Mouse (Mus musculus): ENCODE measurements around the gene Rft1. TPM values are rescaled to one million over a fixed set of nuclear protein-coding genes. Genes with fewer than 3 reads are reported as not detected.

Rft1 gene
- polyA plus RNA-seq, 1 experiment, result 18.7 TPM

DNA sequence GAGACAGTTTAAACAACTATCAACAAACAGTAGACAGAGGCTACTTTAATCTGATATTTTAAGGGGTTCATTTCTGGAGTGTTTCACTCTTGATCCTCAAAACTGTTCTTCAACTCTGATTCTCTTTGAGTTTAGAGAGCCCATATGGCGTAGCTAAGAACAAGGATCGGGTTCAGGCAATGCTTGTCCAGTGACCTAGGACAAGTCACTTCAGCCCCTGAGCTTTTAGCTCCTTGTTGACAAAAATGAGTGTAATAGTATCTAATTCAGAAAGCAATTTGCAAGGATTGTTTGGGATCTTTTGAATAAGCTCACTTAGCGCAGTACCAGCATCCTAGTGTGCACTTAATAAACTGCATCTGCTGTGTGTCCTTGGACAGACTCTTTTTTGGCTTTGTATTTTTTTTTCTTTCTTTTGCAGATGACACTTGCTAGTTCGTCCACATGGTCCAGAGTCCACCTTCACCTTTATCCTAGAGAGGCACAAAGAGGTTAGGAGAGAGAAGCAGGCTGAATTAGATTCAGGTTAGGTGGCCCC, 600 bp downstream of the Rft1 start:
- H3K4me1 ChIP-seq (ENCODE audit: control insufficient read depth, insufficient read depth, low read length), result peaks cover 5% of the 10 kb centered on the region; the same call in 1 of the 2 replicates
- TF ChIP-seq CTCF (IDR thresholded peaks at IDR 0.05; ENCODE audit: insufficient read depth, low read length), result no peak
- DNase-seq, result no peak
- H3K4me3 ChIP-seq (replicated peaks; ENCODE audit: extremely low read depth, low read depth, low read length), result peak overlapping the region; percentile 77
- 42% methylated on average over 4 of the region's 4 CpGs for WGBS

DNA sequence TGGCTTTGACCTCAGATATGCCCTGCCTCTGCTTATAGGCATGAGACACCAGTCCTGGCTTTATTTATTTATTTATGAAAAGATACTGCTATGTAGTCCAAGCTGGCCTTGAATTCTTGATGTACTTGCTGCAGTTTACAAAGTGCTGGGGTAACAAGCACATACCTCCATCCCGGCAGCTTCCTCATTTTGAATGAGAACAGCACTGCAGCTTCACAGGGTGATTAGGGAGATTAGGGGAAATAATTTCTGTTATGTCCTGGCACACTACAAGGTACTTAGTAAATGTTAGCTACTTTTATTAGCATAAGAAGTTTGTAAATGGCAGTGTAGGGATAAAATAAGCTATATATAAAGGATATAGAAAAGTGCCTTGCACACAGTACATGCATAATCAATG, 1.4 kb downstream of the Rft1 start:
- Histone ChIP-seq H3K4me1 (ENCODE audit: control insufficient read depth, insufficient read depth, low read length) (peaks cover 4% of the 10 kb centered on the region; the same call in 1 of the 2 replicates), H3K4me3 (replicated peaks; ENCODE audit: extremely low read depth, low read depth, low read length) (no peak overlapping the region)
- TF ChIP-seq POLR2A (IDR thresholded peaks at IDR 0.05; ENCODE audit: borderline replicate concordance, extremely low read depth, low read depth, low read length), result no peak
- no peak for TF ChIP-seq CTCF (IDR thresholded peaks at IDR 0.05; ENCODE audit: insufficient read depth, low read length)
- WGBS, result 78% methylated on average over 1 of the region's 1 CpGs
- DNase-seq, result no peak

DNA sequence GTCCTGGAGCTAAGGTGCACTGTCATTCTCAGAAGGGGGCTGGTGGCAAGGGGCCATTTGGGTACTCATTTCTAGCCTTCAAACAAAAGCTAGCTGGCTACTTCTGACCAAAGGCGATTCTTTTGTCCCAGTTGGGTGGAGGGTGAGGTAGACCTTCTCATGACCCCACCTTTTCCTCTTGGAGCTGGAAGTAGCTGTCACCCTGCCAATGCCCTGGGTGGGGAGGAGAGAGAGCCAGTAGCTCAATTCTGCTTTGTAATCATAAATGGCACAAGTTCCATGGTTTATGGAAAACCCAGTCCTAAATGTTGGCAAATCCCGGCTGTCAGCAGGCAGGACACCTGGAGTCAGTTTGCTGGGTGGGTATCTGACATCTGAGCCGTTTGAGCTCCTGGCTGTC, 11.9 kb downstream of the Rft1 start:
- peaks cover 2% of the 10 kb centered on the region; the same call in 1 of the 2 replicates for H3K4me1 ChIP-seq (ENCODE audit: control insufficient read depth, insufficient read depth, low read length)
- 37% methylated on average over 3 of the region's 3 CpGs for WGBS
- peak; percentile 44 for DNase-seq
- no peak overlapping the region for H3K4me3 ChIP-seq (replicated peaks; ENCODE audit: extremely low read depth, low read depth, low read length)
- no peak for TF ChIP-seq CTCF (IDR thresholded peaks at IDR 0.05; ENCODE audit: insufficient read depth, low read length)
- no peak for TF ChIP-seq POLR2A (IDR thresholded peaks at IDR 0.05; ENCODE audit: borderline replicate concordance, extremely low read depth, low read depth, low read length)

DNA sequence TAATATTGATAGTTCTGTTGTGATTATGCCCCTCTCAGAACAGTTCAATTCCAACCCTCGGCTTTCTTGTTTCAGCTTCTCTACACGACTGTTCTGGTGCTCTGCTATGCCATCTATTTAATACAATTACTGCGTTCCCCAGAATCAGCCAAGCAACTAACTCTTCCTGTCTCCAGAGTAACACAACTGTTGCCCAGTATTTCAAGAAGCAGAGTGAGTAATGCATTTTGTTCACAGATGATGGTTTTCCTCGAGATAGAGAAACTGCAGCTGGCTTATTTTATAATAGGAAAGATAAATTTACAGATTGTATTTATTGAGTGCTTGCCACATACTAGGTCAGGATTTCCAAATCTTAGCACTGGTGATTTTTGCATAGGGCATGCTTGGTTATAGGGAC, 12.4 kb downstream of the Rft1 start:
- no peak for DNase-seq
- WGBS, result 75% methylated on average over 4 of the region's 4 CpGs
- Histone ChIP-seq H3K4me1 (ENCODE audit: control insufficient read depth, insufficient read depth, low read length) (peaks cover 2% of the 10 kb centered on the region; the same call in 1 of the 2 replicates), H3K4me3 (replicated peaks; ENCODE audit: extremely low read depth, low read depth, low read length) (no peak overlapping the region)
- no peak for TF ChIP-seq CTCF (IDR thresholded peaks at IDR 0.05; ENCODE audit: insufficient read depth, low read length)

DNA sequence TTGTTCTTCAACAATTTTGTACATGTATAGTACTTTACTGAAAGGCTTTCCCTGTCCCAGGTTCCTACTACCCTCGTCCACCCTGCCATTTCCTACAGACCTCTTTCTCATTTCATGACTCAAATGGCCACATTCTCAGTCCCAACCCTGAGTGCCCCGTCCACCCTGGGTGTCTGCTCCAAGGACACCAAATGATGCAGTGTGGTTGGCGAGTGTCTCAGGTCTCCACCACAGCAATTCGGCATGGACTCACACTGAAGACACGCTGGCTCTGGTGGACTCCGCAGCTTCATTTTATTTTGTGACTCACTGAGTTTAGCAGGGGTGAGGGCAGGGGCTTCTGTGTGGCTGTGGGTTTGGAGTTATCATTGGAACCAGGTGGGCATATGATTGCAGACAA, 16.0 kb downstream of the Rft1 start:
- no peak for DNase-seq
- TF ChIP-seq CTCF (IDR thresholded peaks at IDR 0.05; ENCODE audit: insufficient read depth, low read length) (no peak), POLR2A (IDR thresholded peaks at IDR 0.05; ENCODE audit: borderline replicate concordance, extremely low read depth, low read depth, low read length) (no peak)
- Histone ChIP-seq H3K4me3 (replicated peaks; ENCODE audit: extremely low read depth, low read depth, low read length) (no peak overlapping the region), H3K4me1 (ENCODE audit: control insufficient read depth, insufficient read depth, low read length) (peaks cover 2% of the 10 kb centered on the region; the same call in 1 of the 2 replicates)
- 94% methylated on average over 6 of the region's 6 CpGs for WGBS

DNA sequence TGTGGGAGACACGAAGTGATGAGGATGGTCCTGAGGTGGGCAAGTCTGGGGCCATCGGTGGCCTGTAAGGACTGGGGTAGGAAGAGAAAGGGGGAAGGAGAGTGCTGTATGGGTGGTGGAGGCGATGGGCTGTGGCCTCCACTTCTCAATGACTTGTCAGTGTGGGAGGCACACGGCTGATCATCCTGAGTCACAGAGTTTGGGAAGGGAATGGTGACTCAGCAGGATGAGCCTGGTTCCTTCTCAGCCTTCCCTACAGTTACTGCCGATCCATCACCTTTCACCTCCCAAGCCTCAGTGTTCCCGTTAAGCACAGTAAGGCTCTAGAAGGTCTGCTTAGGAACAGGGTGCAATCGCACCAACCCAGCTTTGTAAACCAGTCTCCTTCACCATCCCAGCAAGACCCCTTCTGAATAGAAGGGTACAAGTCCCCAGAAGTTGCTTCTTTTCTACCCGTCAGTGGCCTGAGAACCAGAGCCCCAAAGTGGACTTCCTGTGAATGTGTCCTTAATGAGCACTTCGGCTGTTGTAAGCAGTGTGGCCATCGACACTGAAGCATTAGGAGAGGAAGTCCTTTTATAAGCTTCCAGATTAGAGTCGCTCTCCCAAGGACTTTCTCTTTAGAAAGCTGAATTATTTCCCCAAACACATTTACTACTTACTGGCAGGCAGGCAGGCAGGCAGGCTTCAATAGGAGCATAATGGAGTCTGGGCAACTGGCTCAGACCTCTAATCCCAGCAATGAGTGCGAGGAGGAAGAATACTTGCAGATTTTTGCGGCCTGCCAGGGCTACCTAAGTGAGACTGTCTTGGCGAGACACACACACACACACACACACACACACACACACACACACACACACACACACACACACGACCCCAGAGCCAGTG, 17.2 kb downstream of the Rft1 start:
- no peaks in the 10 kb centered on the region; the same call in 1 of the 2 replicates for H3K4me1 ChIP-seq (ENCODE audit: control insufficient read depth, insufficient read depth, low read length)
- 62% methylated on average over 15 of the region's 15 CpGs for WGBS
- no peak for TF ChIP-seq CTCF (IDR thresholded peaks at IDR 0.05; ENCODE audit: insufficient read depth, low read length)
- no peak for TF ChIP-seq POLR2A (IDR thresholded peaks at IDR 0.05; ENCODE audit: borderline replicate concordance, extremely low read depth, low read depth, low read length)
- H3K4me3 ChIP-seq (replicated peaks; ENCODE audit: extremely low read depth, low read depth, low read length), result no peak overlapping the region
- DNase-seq, result no peak

DNA sequence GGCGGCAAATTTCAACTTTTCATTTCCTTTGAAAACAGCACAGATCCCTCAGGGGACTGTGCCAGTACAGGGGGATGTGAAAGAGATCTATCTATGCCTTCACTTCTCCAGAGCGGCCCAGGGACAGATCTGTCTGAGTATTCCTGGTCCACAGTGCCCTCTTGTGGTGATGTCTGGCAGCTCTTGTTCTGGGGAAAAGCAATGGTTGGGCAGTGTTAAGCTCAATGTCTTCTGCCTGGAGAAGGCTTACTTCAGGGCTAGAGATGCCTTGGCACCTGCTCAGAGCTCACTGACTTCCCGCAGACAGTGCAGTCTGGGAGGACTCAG, 17.8 kb downstream of the Rft1 start:
- peak; percentile 83 for DNase-seq
- Histone ChIP-seq H3K4me1 (ENCODE audit: control insufficient read depth, insufficient read depth, low read length) (no peaks in the 10 kb centered on the region), H3K4me3 (replicated peaks; ENCODE audit: extremely low read depth, low read depth, low read length) (no peak overlapping the region)
- no peak for TF ChIP-seq POLR2A (IDR thresholded peaks at IDR 0.05; ENCODE audit: borderline replicate concordance, extremely low read depth, low read depth, low read length)
- peak; percentile 90 for TF ChIP-seq CTCF (IDR thresholded peaks at IDR 0.05; ENCODE audit: insufficient read depth, low read length)
- WGBS, result 3% methylated on average over 3 of the region's 3 CpGs

DNA sequence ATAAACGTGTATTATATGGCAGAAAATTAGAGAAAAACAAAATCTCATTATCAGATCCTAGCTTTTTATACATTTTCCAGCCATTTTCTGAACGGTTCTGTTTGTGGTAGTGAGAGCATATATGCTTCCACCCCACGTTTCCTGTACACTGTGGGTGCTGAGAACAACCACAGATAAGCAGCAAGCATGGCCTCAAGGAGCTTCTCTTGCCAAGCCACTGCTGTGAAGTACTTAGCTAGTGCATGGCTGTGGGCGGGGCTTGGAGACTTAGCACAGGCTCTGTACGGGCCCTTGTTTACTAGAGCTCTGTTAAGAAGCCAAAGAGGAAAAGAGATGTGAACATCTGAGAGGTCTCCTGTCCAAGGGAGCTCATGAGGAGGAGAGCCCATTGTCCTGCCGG, 20.8 kb downstream of the Rft1 start:
- DNase-seq, result peak; percentile 57
- Histone ChIP-seq H3K4me3 (replicated peaks; ENCODE audit: extremely low read depth, low read depth, low read length) (no peak overlapping the region), H3K4me1 (ENCODE audit: control insufficient read depth, insufficient read depth, low read length) (no peaks in the 10 kb centered on the region)
- TF ChIP-seq CTCF (IDR thresholded peaks at IDR 0.05; ENCODE audit: insufficient read depth, low read length) (no peak), POLR2A (IDR thresholded peaks at IDR 0.05; ENCODE audit: borderline replicate concordance, extremely low read depth, low read depth, low read length) (no peak)
- WGBS, result 56% methylated on average over 6 of the region's 6 CpGs

DNA sequence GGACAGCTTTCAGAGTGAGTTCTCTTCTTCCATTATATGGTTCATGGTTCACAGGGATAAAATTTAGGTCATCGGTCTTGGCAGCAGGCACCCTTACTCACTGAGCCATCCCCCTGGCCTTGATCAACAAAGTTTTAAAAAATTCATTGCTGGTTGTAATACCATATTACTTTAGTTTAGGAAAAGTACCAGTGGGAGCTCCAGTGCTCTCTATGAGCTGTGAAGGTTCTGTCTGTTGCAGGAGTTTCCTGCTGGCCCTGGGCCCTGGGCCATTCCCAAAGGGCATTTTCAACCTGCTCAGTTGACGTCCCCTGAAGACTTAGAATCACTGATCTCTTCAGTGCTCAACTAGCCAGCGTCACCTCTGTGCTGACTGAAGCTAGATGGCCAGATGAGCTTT, 28.0 kb downstream of the Rft1 start:
- 92% methylated on average over 3 of the region's 3 CpGs for WGBS
- Histone ChIP-seq H3K4me3 (replicated peaks; ENCODE audit: extremely low read depth, low read depth, low read length) (no peak overlapping the region), H3K4me1 (ENCODE audit: control insufficient read depth, insufficient read depth, low read length) (no peaks in the 10 kb centered on the region)
- no peak for DNase-seq
- TF ChIP-seq POLR2A (IDR thresholded peaks at IDR 0.05; ENCODE audit: borderline replicate concordance, extremely low read depth, low read depth, low read length) (no peak), CTCF (IDR thresholded peaks at IDR 0.05; ENCODE audit: insufficient read depth, low read length) (no peak)

DNA sequence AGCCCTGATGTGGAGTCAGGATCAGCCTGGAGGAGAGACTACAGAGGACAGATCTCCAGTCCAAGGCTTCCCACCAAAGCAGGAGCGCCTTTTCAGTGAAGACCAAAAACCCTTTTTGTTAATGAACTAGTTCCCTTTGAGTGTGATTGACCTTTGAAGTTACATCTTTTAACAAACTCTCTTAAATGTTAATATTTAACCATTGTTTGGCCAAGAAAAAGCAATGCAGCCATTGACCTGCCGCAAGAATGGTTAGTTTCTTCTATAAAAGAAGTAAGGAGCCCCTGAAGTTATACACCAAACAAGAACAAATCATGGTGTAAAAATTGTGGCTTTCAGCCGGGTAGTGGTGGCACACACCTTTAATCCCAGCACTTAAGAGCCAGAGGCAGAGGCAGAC, 36.5 kb downstream of the Rft1 start:
- TF ChIP-seq CTCF (IDR thresholded peaks at IDR 0.05; ENCODE audit: insufficient read depth, low read length), result no peak
- TF ChIP-seq POLR2A (IDR thresholded peaks at IDR 0.05; ENCODE audit: borderline replicate concordance, extremely low read depth, low read depth, low read length), result no peak

More for the DNA sequence above, 36.5 kb downstream of the Rft1 start:
- WGBS, result 84% methylated on average over 3 of the region's 3 CpGs
- H3K4me1 ChIP-seq (ENCODE audit: control insufficient read depth, insufficient read depth, low read length), result peaks cover 2% of the 10 kb centered on the region
- no peak for DNase-seq
- H3K4me3 ChIP-seq (replicated peaks; ENCODE audit: extremely low read depth, low read depth, low read length), result no peak overlapping the region
